Mouse (Mus musculus) stomach, postnatal 0 days (tissue): Measurements from ENCODE around the gene Tnn. TPM values are rescaled to one million over a fixed set of nuclear protein-coding genes. Genes with fewer than 3 reads are reported as not detected.

Experiments used
- ATAC-seq: fragments of 200-750 bp; cut with Nextera tagmentation; 2 replicates; pipeline ENCODE4 v1.8.0; 2017; ENCODE audit not compliant: low FRiP score, low TSS enrichment
- DNase-seq: peaks from one replicate; pipeline ENCODE4 v3.0.0-alpha.2; 2016; ENCODE audit warnings: low spot score
- H3K27ac ChIP-seq: fragments of 300-500 bp; sonication (generic); replicated peaks from 2 replicates; pipeline ENCODE4 v1.5.1; 2014; ENCODE audit warnings: mild to moderate bottlenecking, control low read depth
- H3K27me3 ChIP-seq: fragments of 300-500 bp; sonication (generic); 2 replicates; pipeline ENCODE4 v1.6.1; 2014; ENCODE audit warnings: low read length; ENCODE audit not compliant: control insufficient read depth, insufficient read depth
- H3K36me3 ChIP-seq: fragments of 300-500 bp; sonication (generic); 2 replicates; pipeline ENCODE4 v1.6.1; 2014; ENCODE audit warnings: low read length, mixed read lengths; ENCODE audit not compliant: control insufficient read depth, insufficient read depth
- H3K4me1 ChIP-seq: fragments of 300-500 bp; sonication (generic); replicated peaks from 2 replicates; pipeline ENCODE4 v1.6.1; 2014; ENCODE audit warnings: antibody characterized with exemption; ENCODE audit not compliant: control insufficient read depth, insufficient read depth
- H3K4me2 ChIP-seq: fragments of 300-500 bp; sonication (generic); replicated peaks from 2 replicates; pipeline ENCODE4 v1.6.1; 2014; ENCODE audit warnings: low read depth, mild to moderate bottlenecking, control low read depth, moderate library complexity
- H3K4me3 ChIP-seq: fragments of 300-500 bp; sonication (generic); 2 replicates; pipeline ENCODE4 v1.5.1; 2014; ENCODE audit warnings: low read depth, low read length, control low read depth
- H3K9ac ChIP-seq: fragments of 300-500 bp; sonication (generic); 2 replicates; pipeline ENCODE4 v1.6.1; 2014; ENCODE audit warnings: mild to moderate bottlenecking, low read length, control low read depth, mixed read lengths
- H3K9me3 ChIP-seq: fragments of 300-500 bp; sonication (generic); 2 replicates; pipeline ENCODE4 v1.6.1; 2016; ENCODE audit warnings: low read length; ENCODE audit not compliant: control insufficient read depth
- CTCF ChIP-seq: IDR thresholded peaks from 2 replicates; pipeline ENCODE4 v1.5.1; 2016; ENCODE audit warnings: antibody characterized with exemption, low read depth, mild to moderate bottlenecking, moderate library complexity
- EP300 ChIP-seq: optimal IDR thresholded peaks from 2 replicates; pipeline ENCODE3; 2016; ENCODE audit warnings: antibody characterized with exemption
- WGBS: fragments of 180-500 bp; shearing (Covaris S2); extraction: QIAGEN DNeasy Blood & Tissue Kit; methylation state at CpG from one replicate; pipeline ENCODE4 v1.1.7; 2014; 5-methylcytosine and 5-hydroxymethylcytosine counted together
- polyA plus RNA-seq: library from polyadenylated mRNA; unstranded; fragments of >200 nt; fragmentation: Nextera tagmentation; extraction: Ambion mirVana; gene quantifications from 2 replicates; pipeline ENCODE4 v1.2.1, GENCODE M21; 2015

The Tnn gene
- polyA plus RNA-seq, 1 experiment from 2014 or later, result 3.7 TPM

- H3K9ac ChIP-seq, result no peak overlapping the region
- ATAC-seq, result no peak
- no peaks in the 10 kb centered on the region for H3K36me3 ChIP-seq
- no peak overlapping the region for H3K4me2 ChIP-seq
- TF ChIP-seq CTCF, result no peak
- TF ChIP-seq EP300, result no peak
- H3K4me3 ChIP-seq, result no peak overlapping the region
- WGBS, result 56% methylated on average over 7 of the region's 7 CpGs
- H3K27me3 ChIP-seq, result no peaks in the 10 kb centered on the region
- H3K27ac ChIP-seq, result no peak overlapping the region
- DNase-seq, result no peak
- no peaks in the 10 kb centered on the region for H3K4me1 ChIP-seq
- no peaks in the 10 kb centered on the region for H3K9me3 ChIP-seq
Observed at GRCm38 (mm10) chr1:160144343-160144742, 9.0 kb downstream of the Tnn start.

- no peak for DNase-seq
- TF ChIP-seq EP300 (no peak), CTCF (no peak)
- no peaks in the 10 kb centered on the region for H3K4me1 ChIP-seq
- no peak overlapping the region for H3K9ac ChIP-seq
- H3K27me3 ChIP-seq, result no peaks in the 10 kb centered on the region
- 45% methylated on average over 7 of the region's 7 CpGs for WGBS
- no peaks in the 10 kb centered on the region for H3K36me3 ChIP-seq
- H3K4me2 ChIP-seq, result no peak overlapping the region
- H3K27ac ChIP-seq, result no peak overlapping the region
- ATAC-seq, result no peak
- H3K4me3 ChIP-seq, result no peak overlapping the region
- no peaks in the 10 kb centered on the region for H3K9me3 ChIP-seq
Observed at GRCm38 (mm10) chr1:160136362-160136890, 17.0 kb downstream of the Tnn start.

- Histone ChIP-seq H3K36me3 (no peaks in the 10 kb centered on the region), H3K4me2 (no peak overlapping the region), H3K9ac (no peak overlapping the region), H3K27ac (no peak overlapping the region), H3K9me3 (no peaks in the 10 kb centered on the region), H3K4me3 (no peak overlapping the region), H3K27me3 (no peaks in the 10 kb centered on the region), H3K4me1 (no peaks in the 10 kb centered on the region)
- ATAC-seq, result no peak
- no peak for DNase-seq
- 48% methylated on average over 4 of the region's 4 CpGs for WGBS
- TF ChIP-seq CTCF (no peak), EP300 (no peak)
Observed at GRCm38 (mm10) chr1:160133464-160134079, 19.8 kb downstream of the Tnn start.

- no peaks in the 10 kb centered on the region for H3K36me3 ChIP-seq
- TF ChIP-seq CTCF (no peak), EP300 (no peak)
- H3K9me3 ChIP-seq, result no peaks in the 10 kb centered on the region
- no peak overlapping the region for H3K9ac ChIP-seq
- H3K4me3 ChIP-seq, result no peak overlapping the region
- no peaks in the 10 kb centered on the region for H3K27me3 ChIP-seq
- no peak overlapping the region for H3K27ac ChIP-seq
- 55% methylated on average over 2 of the region's 2 CpGs for WGBS
- no peak for DNase-seq
- peak; percentile 89 for ATAC-seq
- H3K4me1 ChIP-seq, result no peaks in the 10 kb centered on the region
- no peak overlapping the region for H3K4me2 ChIP-seq
Observed at GRCm38 (mm10) chr1:160123957-160124356, 29.4 kb downstream of the Tnn start.

- Histone ChIP-seq H3K27me3 (no peaks in the 10 kb centered on the region), H3K4me3 (no peak overlapping the region), H3K4me1 (no peaks in the 10 kb centered on the region), H3K9me3 (no peaks in the 10 kb centered on the region), H3K9ac (no peak overlapping the region), H3K36me3 (no peaks in the 10 kb centered on the region), H3K27ac (no peak overlapping the region), H3K4me2 (no peak overlapping the region)
- 78% methylated on average over 2 of the region's 2 CpGs for WGBS
- ATAC-seq (no peak), DNase-seq (no peak)
- TF ChIP-seq CTCF, result no peak
- TF ChIP-seq EP300, result no peak
Observed at GRCm38 (mm10) chr1:160108604-160109003, 44.8 kb downstream of the Tnn start.

GRCm38 (mm10) chr1:160105426-160105825 lies 48.0 kb downstream of the Tnn start:
- H3K27ac ChIP-seq, result 0 out of 2 replicates have a peak overlapping the region, but pooled peaks have one; percentile 18
- H3K4me3 ChIP-seq, result no peak overlapping the region
- H3K27me3 ChIP-seq, result no peaks in the 10 kb centered on the region
- DNase-seq (peak; percentile 53), ATAC-seq (peak; percentile 81)
- H3K4me2 ChIP-seq, result no peak overlapping the region
- WGBS, result 66% methylated on average over 5 of the region's 5 CpGs
- no peaks in the 10 kb centered on the region for H3K9me3 ChIP-seq
- H3K9ac ChIP-seq, result no peak overlapping the region
- no peaks in the 10 kb centered on the region for H3K4me1 ChIP-seq
- TF ChIP-seq EP300 (no peak), CTCF (no peak)
- no peaks in the 10 kb centered on the region for H3K36me3 ChIP-seq
